In genomic region chr5:106925488-106926368, GRCm38 (mm10) we compare ENCODE assay signal across 8 mouse cellular contexts. TPM values are rescaled to one million over a fixed set of nuclear protein-coding genes. Genes with fewer than 3 reads are reported as not detected.
DNase-seq lines count a peak whose midpoint lies in the region; ATAC-seq and TF ChIP-seq lines count a peak whose summit lies in the region.

Gene Hfm1 (minus strand): TSS chr5:106926321.

- peak; percentile 35 for ATAC-seq in Patski
- peak; percentile 98 for ATAC-seq in forebrain, embryonic 15.5 days (replicated peaks)
- peak; percentile 98 for ATAC-seq in hindbrain, embryonic 13.5 days (ENCODE audit: low FRiP score)

- H3K27ac ChIP-seq in forebrain, embryonic 15.5 days (replicated peaks), result peak within 1 kb of the TSS; percentile 83
- H3K27ac ChIP-seq in hindbrain, embryonic 13.5 days, result peak within 1 kb of the TSS; percentile 91

- peak within 1 kb of the TSS; percentile 81 for H3K9ac ChIP-seq in forebrain, embryonic 15.5 days (replicated peaks)
- peak within 1 kb of the TSS; percentile 79 for H3K9ac ChIP-seq in hindbrain, embryonic 13.5 days

- H3K4me1 ChIP-seq in forebrain, embryonic 15.5 days, result peaks cover 2% of the 10 kb centered on the region; the same call in 1 of the 2 replicates
- peaks cover 3% of the 10 kb centered on the region for H3K4me1 ChIP-seq in hindbrain, embryonic 13.5 days (replicated peaks)

- under 1% methylated on average over 62 of the region's 76 CpGs for WGBS in forebrain, embryonic 15.5 days
- WGBS in hindbrain, embryonic 13.5 days, result under 1% methylated on average over 55 of the region's 76 CpGs

- CTCF ChIA-PET in Patski (lab: Charles Lee), result interaction anchor here (0.7 to 2.0 kb wide), 5 partner anchors 9 to 65 kb away, joined by 3 to 5 read pairs (median 3); partner anchors contain the start of gene Cdc7

- no peaks in the 10 kb centered on the region for H3K9me3 ChIP-seq in forebrain, embryonic 15.5 days
- H3K9me3 ChIP-seq in hindbrain, embryonic 13.5 days, result no peaks in the 10 kb centered on the region

- in situ Hi-C loops in Patski (cut with MboI; ENCODE audit: low pct_unique_long_range_greater_than_20kb), result loop anchor here (5.0 kb wide), 1 partner anchor 37 kb away; the partner anchor contains the start of gene Cdc7

- H3K36me3 ChIP-seq in forebrain, embryonic 15.5 days, result no peaks in the 10 kb centered on the region
- H3K36me3 ChIP-seq in hindbrain, embryonic 13.5 days, result peaks cover 8% of the 10 kb centered on the region

- TF ChIP-seq CTCF in Patski (IDR thresholded peaks at IDR 0.05), result peak; percentile 33

- peak within 1 kb of the TSS; percentile 59 for H3K4me2 ChIP-seq in forebrain, embryonic 15.5 days (replicated peaks)
- H3K4me2 ChIP-seq in hindbrain, embryonic 13.5 days, result peak within 1 kb of the TSS; percentile 57

- no peak for DNase-seq in Patski (ENCODE audit: low read depth, low spot score)
- peak; percentile 70 to 86 for DNase-seq in cerebellum, adult 18-20 months
- peak; percentile 53 for DNase-seq in left cerebral cortex, adult 11 months (ENCODE audit: low spot score)
- peak; percentile 46 for DNase-seq in lung, postnatal 14 days
- DNase-seq in right cerebral cortex, adult 18-20 months, result peak; percentile 78
- peak; percentile 47 for DNase-seq in urinary bladder, postnatal 14 days (ENCODE audit: low spot score)

- H3K4me3 ChIP-seq in forebrain, embryonic 15.5 days, result peak within 1 kb of the TSS; percentile 63
- H3K4me3 ChIP-seq in hindbrain, embryonic 13.5 days, result peak within 1 kb of the TSS; percentile 54

- POLR2A ChIA-PET in Patski (lab: Charles Lee), result no interaction called here

- peaks cover 18% of the 10 kb centered on the region for H3K27me3 ChIP-seq in Patski
- no peaks in the 10 kb centered on the region for H3K27me3 ChIP-seq in forebrain, embryonic 15.5 days
- H3K27me3 ChIP-seq in hindbrain, embryonic 13.5 days, result no peaks in the 10 kb centered on the region

RNA-seq across cellular contexts. Expression of gene Hfm1, which starts in this region (rescaled TPM):
- polyA plus RNA-seq in Patski (2021), result 0.03 TPM
- 5.2 and 6.7 TPM in 2 replicates for polyA plus RNA-seq in forebrain, embryonic 15.5 days (2015; fragmentation: Nextera tagmentation; extraction: Ambion mirVana)
- polyA plus RNA-seq in hindbrain, embryonic 13.5 days (2015; fragmentation: Nextera tagmentation; extraction: Ambion mirVana), result 5.9 and 6.7 TPM in 2 replicates

Comparison
In these comparisons a context has a peak if more than half of its experiments do, and no peak if none do; other contexts are left out.
1. Peak in ATAC-seq in Patski; RNA of the gene not detected or under 1 TPM.
2. ATAC-seq: peak in every context shown above with its lines; median percentile 98 in forebrain, embryonic 15.5 days; 98 in hindbrain, embryonic 13.5 days; 35 in Patski.